Mouse (Mus musculus) cerebellum, adult 2 months (tissue): ENCODE results near the gene Uspl1.

ENCODE experiments used
- CTCF ChIP-seq: fragments of 200-500 bp; IDR thresholded peaks from 2 replicates; pipeline ENCODE4 v1.5.1; 2011; ENCODE audit warnings: low read depth, mild to moderate bottlenecking, control low read depth, low read length, moderate library complexity, borderline replicate concordance; ENCODE audit not compliant: insufficient read depth
- POLR2A ChIP-seq: fragments of 200-500 bp; IDR thresholded peaks from 2 replicates; pipeline ENCODE4 v1.6.1; 2011; ENCODE audit warnings: low read length, control low read depth, borderline replicate concordance; ENCODE audit not compliant: insufficient read depth

DNA sequence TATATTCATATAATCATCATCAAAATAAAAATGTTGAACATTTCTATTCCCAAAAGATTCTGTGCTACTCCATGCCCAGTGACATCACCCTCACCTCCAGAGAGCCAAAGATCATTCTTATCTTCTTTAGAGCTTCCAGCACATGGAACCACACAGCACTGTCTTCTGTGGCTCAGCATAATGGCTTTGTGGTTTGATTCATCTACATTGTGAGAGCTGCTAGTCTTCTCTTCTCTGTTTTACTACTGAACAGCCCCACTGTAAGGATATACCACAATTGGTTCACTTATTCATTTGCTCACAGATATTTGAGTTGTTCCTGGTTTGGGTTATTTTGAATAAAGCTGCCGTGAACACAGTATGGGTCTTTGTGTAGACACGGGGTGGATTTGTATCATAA, 71.4 kb downstream of the Uspl1 start:
- TF ChIP-seq CTCF = no peak
- TF ChIP-seq POLR2A = no peak
